Mouse (Mus musculus) stomach, embryonic 16.5 days (tissue): ENCODE measurements around the gene Plk1. TPM values are rescaled to one million over a fixed set of nuclear protein-coding genes. Genes with fewer than 3 reads are reported as not detected.

Experiments
- ATAC-seq: fragments of 200-750 bp; cut with Nextera tagmentation; 2 replicates; pipeline ENCODE4 v1.8.0; 2017; ENCODE audit warnings: moderate number of reproducible peaks, moderate TSS enrichment; ENCODE audit not compliant: insufficient read depth, low FRiP score
- H3K27ac ChIP-seq: fragments of 300-500 bp; sonication (generic); 2 replicates; pipeline ENCODE4 v1.5.1; 2014; ENCODE audit warnings: low read length
- H3K27me3 ChIP-seq: fragments of 300-500 bp; sonication (generic); 2 replicates; pipeline ENCODE4 v1.6.1; 2014; ENCODE audit warnings: low read length, control low read depth, mixed read lengths; ENCODE audit not compliant: control insufficient read depth, insufficient read depth
- H3K36me3 ChIP-seq: fragments of 300-500 bp; sonication (generic); 2 replicates; pipeline ENCODE4 v1.6.1; 2014; ENCODE audit warnings: low read length; ENCODE audit not compliant: control insufficient read depth, insufficient read depth
- H3K4me1 ChIP-seq: fragments of 300-500 bp; sonication (generic); 2 replicates; pipeline ENCODE4 v1.6.1; 2014; ENCODE audit warnings: low read length, control low read depth, mixed read lengths; ENCODE audit not compliant: control insufficient read depth, insufficient read depth
- H3K4me2 ChIP-seq: fragments of 300-500 bp; sonication (generic); 2 replicates; pipeline ENCODE4 v1.6.1; 2014; ENCODE audit warnings: low read depth, low read length, mixed read lengths
- H3K4me3 ChIP-seq: fragments of 300-500 bp; sonication (generic); replicated peaks from 2 replicates; pipeline ENCODE4 v1.5.1; 2014; ENCODE audit warnings: mild to moderate bottlenecking, low read length
- H3K9ac ChIP-seq: fragments of 300-500 bp; sonication (generic); 2 replicates; pipeline ENCODE4 v1.6.1; 2014; ENCODE audit warnings: low read length
- H3K9me3 ChIP-seq: fragments of 300-500 bp; sonication (generic); replicated peaks from 2 replicates; pipeline ENCODE4 v1.6.1; 2016; ENCODE audit warnings: low read length, control low read depth; ENCODE audit not compliant: control insufficient read depth
- WGBS: fragments of 180-500 bp; shearing (Covaris S2); extraction: QIAGEN DNeasy Blood & Tissue Kit; methylation state at CpG from one replicate; pipeline ENCODE4 v1.1.7; 2014; 5-methylcytosine and 5-hydroxymethylcytosine counted together
- polyA plus RNA-seq: library from polyadenylated mRNA; unstranded; fragments of >200 nt; fragmentation: Nextera tagmentation; extraction: Ambion mirVana; gene quantifications from 2 replicates; pipeline ENCODE4 v1.2.1, GENCODE M21; 2015

Gene Plk1
- polyA plus RNA-seq, 1 experiment from 2014 or later: 100 TPM

- no peak for ATAC-seq
- H3K9me3 ChIP-seq: no peaks in the 10 kb centered on the region
- H3K36me3 ChIP-seq: peaks cover 27% of the 10 kb centered on the region
- H3K9ac ChIP-seq: no peak overlapping the region
- 68% methylated on average over 10 of the region's 10 CpGs for WGBS
- no peaks in the 10 kb centered on the region for H3K4me1 ChIP-seq
- no peaks in the 10 kb centered on the region for H3K27me3 ChIP-seq
- no peak overlapping the region for H3K4me3 ChIP-seq
- H3K27ac ChIP-seq: no peak overlapping the region
- no peak overlapping the region for H3K4me2 ChIP-seq
Observed at GRCm38 (mm10) chr7:122171613-122172012, 12.4 kb downstream of the Plk1 start.

- Histone ChIP-seq H3K27me3 (no peaks in the 10 kb centered on the region), H3K4me3 (no peak overlapping the region), H3K27ac (no peak overlapping the region), H3K9ac (no peak overlapping the region), H3K36me3 (no peaks in the 10 kb centered on the region), H3K4me2 (no peak overlapping the region), H3K9me3 (no peaks in the 10 kb centered on the region), H3K4me1 (no peaks in the 10 kb centered on the region)
- ATAC-seq: no peak
- WGBS: 86% methylated on average over 7 of the region's 7 CpGs
Observed at GRCm38 (mm10) chr7:122180720-122181119, 21.5 kb downstream of the Plk1 start.

GRCm38 (mm10) chr7:122184569-122184968 lies 25.3 kb downstream of the Plk1 start:
- peak overlapping the region; percentile 8; the same call in 1 of the 2 replicates for H3K27ac ChIP-seq
- peak; percentile 89 for ATAC-seq
- peak overlapping the region; percentile 11 for H3K4me2 ChIP-seq
- no peak overlapping the region for H3K9ac ChIP-seq
- H3K27me3 ChIP-seq: no peaks in the 10 kb centered on the region
- H3K4me3 ChIP-seq: peak overlapping the region; percentile 18
- no peaks in the 10 kb centered on the region for H3K9me3 ChIP-seq
- no peaks in the 10 kb centered on the region for H3K4me1 ChIP-seq
- WGBS: 51% methylated on average over 5 of the region's 5 CpGs
- no peaks in the 10 kb centered on the region for H3K36me3 ChIP-seq

- Histone ChIP-seq H3K27ac (peak within 1 kb of the TSS; percentile 59), H3K36me3 (no peaks in the 10 kb centered on the region), H3K4me3 (peak within 1 kb of the TSS; percentile 41), H3K9ac (peak within 1 kb of the TSS; percentile 67), H3K4me2 (peak within 1 kb of the TSS; percentile 39), H3K27me3 (no peaks in the 10 kb centered on the region), H3K9me3 (no peaks in the 10 kb centered on the region), H3K4me1 (no peaks in the 10 kb centered on the region)
- ATAC-seq: peak; percentile 59; the same call in 1 of the 2 replicates
- WGBS: 13% methylated on average over 17 of the region's 17 CpGs
Observed at GRCm38 (mm10) chr7:122186043-122186442, 26.8 kb downstream of the Plk1 start, which contains the start of gene Ern2. TSS of gene Ern2 (minus strand) at chr7:122186207.

- 29% methylated on average over 7 of the region's 7 CpGs for WGBS
- ATAC-seq: no peak
- Histone ChIP-seq H3K4me3 (no peak overlapping the region), H3K4me1 (no peaks in the 10 kb centered on the region), H3K36me3 (no peaks in the 10 kb centered on the region), H3K27ac (no peak overlapping the region), H3K9ac (no peak overlapping the region), H3K9me3 (no peaks in the 10 kb centered on the region), H3K27me3 (no peaks in the 10 kb centered on the region), H3K4me2 (no peak overlapping the region)
Observed at GRCm38 (mm10) chr7:122189484-122189883, 30.2 kb downstream of the Plk1 start.

GRCm38 (mm10) chr7:122191097-122191496 lies 31.9 kb downstream of the Plk1 start:
- WGBS: 61% methylated on average over 10 of the region's 10 CpGs
- no peaks in the 10 kb centered on the region for H3K36me3 ChIP-seq

GRCm38 (mm10) chr7:122193919-122194318 lies 34.7 kb downstream of the Plk1 start:
- H3K27me3 ChIP-seq: no peaks in the 10 kb centered on the region
- H3K9ac ChIP-seq: no peak overlapping the region
- no peak overlapping the region for H3K4me2 ChIP-seq
- H3K4me1 ChIP-seq: no peaks in the 10 kb centered on the region
- H3K27ac ChIP-seq: no peak overlapping the region
- no peak overlapping the region for H3K4me3 ChIP-seq
- no peaks in the 10 kb centered on the region for H3K36me3 ChIP-seq
- H3K9me3 ChIP-seq: no peaks in the 10 kb centered on the region
- no peak for ATAC-seq

More at GRCm38 (mm10) chr7:122191097-122191496, 31.9 kb downstream of the Plk1 start:
- H3K4me3 ChIP-seq: no peak overlapping the region
- H3K27ac ChIP-seq: no peak overlapping the region
- H3K27me3 ChIP-seq: no peaks in the 10 kb centered on the region
- H3K4me1 ChIP-seq: no peaks in the 10 kb centered on the region
- no peak for ATAC-seq
- H3K9me3 ChIP-seq: no peaks in the 10 kb centered on the region
- H3K9ac ChIP-seq: no peak overlapping the region
- H3K4me2 ChIP-seq: no peak overlapping the region

- Histone ChIP-seq H3K27me3 (no peaks in the 10 kb centered on the region), H3K4me1 (no peaks in the 10 kb centered on the region), H3K9me3 (no peaks in the 10 kb centered on the region), H3K36me3 (no peaks in the 10 kb centered on the region), H3K27ac (no peak overlapping the region), H3K9ac (no peak overlapping the region), H3K4me3 (no peak overlapping the region), H3K4me2 (no peak overlapping the region)
- no peak for ATAC-seq
- WGBS: 72% methylated on average over 9 of the region's 9 CpGs
Observed at GRCm38 (mm10) chr7:122196771-122197170, 37.5 kb downstream of the Plk1 start.

- no peak overlapping the region for H3K4me2 ChIP-seq
- H3K4me1 ChIP-seq: no peaks in the 10 kb centered on the region
- no peak overlapping the region for H3K27ac ChIP-seq
- H3K9me3 ChIP-seq: no peaks in the 10 kb centered on the region
- no peak overlapping the region for H3K4me3 ChIP-seq
- H3K36me3 ChIP-seq: no peaks in the 10 kb centered on the region
- WGBS: 36% methylated on average over 4 of the region's 4 CpGs
- no peak overlapping the region for H3K9ac ChIP-seq
- H3K27me3 ChIP-seq: no peaks in the 10 kb centered on the region
- ATAC-seq: no peak
Observed at GRCm38 (mm10) chr7:122197306-122197705, 38.1 kb downstream of the Plk1 start.

- WGBS: 16% methylated on average over 5 of the region's 5 CpGs
- Histone ChIP-seq H3K4me2 (no peak overlapping the region), H3K27me3 (no peaks in the 10 kb centered on the region), H3K27ac (no peak overlapping the region), H3K9me3 (no peaks in the 10 kb centered on the region), H3K4me1 (peaks cover under 1% of the 10 kb centered on the region; the same call in 1 of the 2 replicates), H3K4me3 (no peak overlapping the region), H3K36me3 (no peaks in the 10 kb centered on the region), H3K9ac (no peak overlapping the region)
- no peak for ATAC-seq
Observed at GRCm38 (mm10) chr7:122199296-122199695, 40.1 kb downstream of the Plk1 start.
